Mouse (Mus musculus) thymus, adult 2 months (tissue): ENCODE results near the gene Rrp7a.

Experiments used
- CTCF ChIP-seq: fragments of 200-500 bp; IDR thresholded peaks from 2 replicates; pipeline ENCODE4 v1.5.1; 2012; ENCODE audit warnings: mild to moderate bottlenecking, control low read depth, low read length, moderate library complexity, borderline replicate concordance; ENCODE audit not compliant: control insufficient read depth, poor library complexity, insufficient read depth; ENCODE audit errors: extremely low read depth
- POLR2A ChIP-seq: fragments of 200-500 bp; IDR thresholded peaks from 2 replicates; pipeline ENCODE4 v1.6.1; 2012; ENCODE audit warnings: mild to moderate bottlenecking, low read length, control low read depth, moderate library complexity; ENCODE audit not compliant: control insufficient read depth, poor library complexity, insufficient read depth; ENCODE audit errors: extremely low read depth

DNA sequence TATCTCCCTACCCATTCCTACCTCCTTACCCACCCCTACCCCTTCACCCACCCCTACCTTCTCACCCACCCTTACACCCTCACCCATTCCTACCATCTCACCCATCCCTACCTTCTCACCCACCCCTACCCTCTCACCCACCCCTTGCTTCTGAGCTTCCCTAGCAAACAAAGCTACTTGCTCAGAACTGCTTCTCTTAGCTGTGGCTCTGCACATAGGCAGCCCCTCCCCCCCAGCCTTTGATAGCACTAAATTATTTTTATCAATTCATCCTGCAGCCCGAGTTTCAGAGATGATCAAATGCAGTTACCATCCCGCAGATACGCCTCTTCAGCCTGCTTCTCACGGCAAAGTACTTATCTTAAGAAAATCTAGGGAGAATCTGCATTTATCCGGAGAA lies 39.1 kb downstream of the Rrp7a start:
- TF ChIP-seq POLR2A (no peak), CTCF (no peak)
